Mouse (Mus musculus): ENCODE measurements around the gene Ezh1. TPM values are rescaled to one million over a fixed set of nuclear protein-coding genes. Genes with fewer than 3 reads are reported as not detected.
A peak's percentile ranks its signal among the peaks of the same experiment; 100 is the strongest.

Ezh1 gene
- polyA plus RNA-seq, 1 experiment, result 22.1 TPM

GRCm38 (mm10) chr11:101187541-101187940 lies 38.7 kb downstream of the Ezh1 start:
- 93% methylated on average over 5 of the region's 5 CpGs for WGBS

GRCm38 (mm10) chr11:101186526-101187247 lies 39.6 kb downstream of the Ezh1 start:
- no peak for DNase-seq (ENCODE audit: low read depth, low spot score)
- WGBS, result 88% methylated on average over 27 of the region's 27 CpGs

More at GRCm38 (mm10) chr11:101187541-101187940, 38.7 kb downstream of the Ezh1 start:
- no peak for DNase-seq (ENCODE audit: low read depth, low spot score)

DNA sequence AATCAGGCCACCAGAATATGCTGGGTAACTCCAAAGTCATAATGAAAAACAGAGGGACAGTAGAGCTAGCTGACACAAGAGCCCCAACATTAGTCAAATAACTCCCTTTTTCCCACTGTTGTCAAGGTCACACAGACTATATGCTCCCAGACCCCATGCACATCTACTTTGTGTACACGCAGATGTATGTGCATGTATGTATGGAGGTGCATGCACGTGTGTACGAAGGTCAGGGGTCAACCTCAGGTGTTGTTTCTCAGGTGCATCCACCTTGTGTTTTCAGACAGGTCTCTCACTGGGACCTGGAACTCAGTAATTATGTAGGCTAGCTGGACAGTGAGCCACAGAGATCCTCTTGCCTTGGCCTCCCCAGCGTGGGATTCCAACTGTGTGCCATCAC lies 40.8 kb downstream of the Ezh1 start:
- 87% methylated on average over 4 of the region's 4 CpGs for WGBS
- no peak for DNase-seq (ENCODE audit: low read depth, low spot score)

GRCm38 (mm10) chr11:101184984-101185383 lies 41.3 kb downstream of the Ezh1 start:
- 93% methylated on average over 12 of the region's 12 CpGs for WGBS
- DNase-seq (ENCODE audit: low read depth, low spot score), result no peak

GRCm38 (mm10) chr11:101182771-101183517 lies 43.3 kb downstream of the Ezh1 start:
- no peak for DNase-seq (ENCODE audit: low read depth, low spot score)
- 79% methylated on average over 14 of the region's 14 CpGs for WGBS

DNA sequence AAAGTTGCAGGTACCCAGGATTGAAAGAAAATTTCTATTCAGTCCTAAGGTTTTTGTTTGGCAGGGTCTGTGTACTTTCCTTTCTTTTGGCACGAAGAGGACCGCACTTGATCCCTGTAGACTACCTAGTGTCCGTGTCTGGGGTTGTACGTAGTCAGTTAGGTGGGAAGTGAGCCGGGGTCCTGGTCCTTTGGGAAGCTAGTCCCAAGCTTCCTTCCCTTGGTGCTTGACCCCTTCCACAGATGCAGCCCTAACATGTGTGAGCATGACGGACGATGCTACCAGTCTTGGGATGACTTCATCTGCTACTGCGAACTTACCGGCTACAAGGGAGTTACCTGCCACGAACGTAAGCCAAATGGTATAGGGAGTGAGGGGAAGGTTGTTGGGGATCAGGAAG lies 44.3 kb downstream of the Ezh1 start:
- DNase-seq (ENCODE audit: low read depth, low spot score), result no peak
- WGBS, result 96% methylated on average over 11 of the region's 11 CpGs

GRCm38 (mm10) chr11:101180846-101181740 lies 45.2 kb downstream of the Ezh1 start:
- 44% methylated on average over 10 of the region's 10 CpGs for WGBS
- DNase-seq (ENCODE audit: low read depth, low spot score), result no peak

DNA sequence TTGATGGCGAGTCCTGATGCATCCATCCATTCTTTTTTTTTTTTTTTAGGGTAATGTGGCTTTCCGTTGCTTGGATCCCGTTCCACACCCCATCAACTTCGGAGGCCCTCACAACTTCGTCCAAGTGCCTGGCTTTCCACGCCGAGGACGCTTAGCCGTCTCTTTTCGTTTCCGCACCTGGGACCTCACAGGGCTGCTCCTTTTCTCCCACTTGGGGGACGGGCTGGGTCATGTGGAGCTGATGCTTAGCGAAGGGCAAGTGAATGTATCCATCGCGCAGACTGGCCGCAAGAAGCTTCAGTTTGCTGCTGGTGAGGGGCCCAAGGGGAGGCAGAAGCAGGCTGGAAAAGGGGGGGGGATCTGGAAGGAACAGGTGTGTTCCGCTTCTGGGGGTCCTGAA lies 46.0 kb downstream of the Ezh1 start:
- no peak for DNase-seq (ENCODE audit: low read depth, low spot score)
- 79% methylated on average over 17 of the region's 17 CpGs for WGBS

DNA sequence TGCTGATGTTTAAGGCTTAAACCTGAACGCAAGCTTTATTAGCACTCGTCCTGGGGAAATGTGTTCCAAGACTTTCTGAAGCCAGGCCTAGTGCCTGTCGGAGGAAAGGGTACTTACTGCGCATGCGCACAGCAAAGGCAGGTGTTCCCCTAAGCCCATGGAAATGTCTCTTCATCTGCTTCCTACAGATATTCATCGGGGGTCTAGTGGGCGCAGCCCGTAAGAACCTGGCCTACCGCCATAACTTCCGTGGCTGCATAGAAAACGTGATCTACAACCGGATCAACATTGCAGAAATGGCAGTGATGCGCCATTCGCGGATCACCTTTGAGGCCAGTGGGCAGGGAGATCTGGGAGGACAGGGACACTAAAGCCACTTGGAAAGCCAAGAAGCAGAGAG lies 47.0 kb downstream of the Ezh1 start:
- 87% methylated on average over 15 of the region's 15 CpGs for WGBS
- no peak for DNase-seq (ENCODE audit: low read depth, low spot score)

- DNase-seq (ENCODE audit: low read depth, low spot score), result no peak
- 79% methylated on average over 36 of the region's 36 CpGs for WGBS
Measured at GRCm38 (mm10) chr11:101178061-101179058, 47.9 kb downstream of the Ezh1 start.

GRCm38 (mm10) chr11:101176933-101177773 lies 49.1 kb downstream of the Ezh1 start:
- DNase-seq (ENCODE audit: low read depth, low spot score), result no peak
- 55% methylated on average over 22 of the region's 22 CpGs for WGBS

DNA sequence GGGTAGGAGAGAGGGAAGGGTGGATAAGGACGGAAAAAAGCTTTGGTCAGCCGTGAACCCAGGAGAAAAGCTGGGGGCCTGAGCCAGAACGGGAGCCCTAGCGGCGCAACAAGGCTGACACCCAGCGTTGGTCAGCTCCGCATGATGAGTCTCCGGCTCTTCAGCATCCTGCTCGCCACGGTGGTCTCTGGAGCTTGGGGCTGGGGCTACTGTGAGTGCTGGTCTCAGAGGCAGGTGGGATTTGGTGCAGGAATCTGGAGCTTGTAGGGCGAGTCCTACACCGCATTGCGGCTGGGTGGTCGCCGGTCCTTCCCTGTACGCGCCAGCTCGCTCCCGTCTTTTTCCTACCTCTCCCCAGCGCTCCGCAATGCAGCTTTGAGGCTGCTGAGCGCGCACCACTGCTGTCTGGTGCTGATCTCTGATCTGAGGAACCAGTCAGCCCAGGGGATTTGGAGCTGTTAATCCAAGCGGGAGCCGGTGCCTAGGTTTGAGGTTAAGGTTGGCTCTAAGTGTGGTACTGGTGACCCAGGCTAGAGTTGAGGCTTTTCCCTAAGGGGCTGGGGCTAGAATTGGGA lies 50.1 kb downstream of the Ezh1 start:
- under 1% methylated on average over 25 of the region's 25 CpGs for WGBS
- no peak for DNase-seq (ENCODE audit: low read depth, low spot score)

DNA sequence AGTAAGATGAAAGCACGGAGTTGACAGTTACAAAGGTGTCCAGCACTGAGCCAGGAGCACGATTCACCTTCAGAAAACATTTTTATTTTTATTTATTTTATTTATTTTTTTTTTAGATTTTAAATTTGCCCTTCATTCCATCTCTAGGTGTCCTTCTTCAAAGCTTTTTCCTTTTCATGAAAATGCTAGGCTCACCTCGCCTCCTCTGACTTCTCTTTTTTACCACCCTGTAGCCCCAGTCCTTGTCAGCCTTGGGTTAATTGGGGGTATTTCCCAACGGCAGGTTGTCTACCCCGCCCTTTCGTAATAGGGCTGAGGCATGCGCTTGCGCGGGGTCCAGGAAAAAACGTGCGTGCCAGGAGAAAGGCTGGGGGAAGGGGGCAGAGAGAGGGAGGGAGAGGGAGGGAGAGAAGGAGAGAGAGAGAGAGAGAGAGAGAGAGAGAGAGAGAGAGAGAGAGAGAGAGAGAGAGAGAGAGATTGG lies 50.6 kb downstream of the Ezh1 start:
- DNase-seq (ENCODE audit: low read depth, low spot score), result no peak
- 4% methylated on average over 11 of the region's 11 CpGs for WGBS

- DNase-seq (ENCODE audit: low read depth, low spot score), result no peak
- 30% methylated on average over 14 of the region's 14 CpGs for WGBS
Measured at GRCm38 (mm10) chr11:101174851-101175628, 51.2 kb downstream of the Ezh1 start, which contains the start of gene Ccr10. TSS of gene Ccr10 (minus strand) at chr11:101175443.

GRCm38 (mm10) chr11:101174389-101174745 lies 51.9 kb downstream of the Ezh1 start:
- no peak for DNase-seq (ENCODE audit: low read depth, low spot score)

DNA sequence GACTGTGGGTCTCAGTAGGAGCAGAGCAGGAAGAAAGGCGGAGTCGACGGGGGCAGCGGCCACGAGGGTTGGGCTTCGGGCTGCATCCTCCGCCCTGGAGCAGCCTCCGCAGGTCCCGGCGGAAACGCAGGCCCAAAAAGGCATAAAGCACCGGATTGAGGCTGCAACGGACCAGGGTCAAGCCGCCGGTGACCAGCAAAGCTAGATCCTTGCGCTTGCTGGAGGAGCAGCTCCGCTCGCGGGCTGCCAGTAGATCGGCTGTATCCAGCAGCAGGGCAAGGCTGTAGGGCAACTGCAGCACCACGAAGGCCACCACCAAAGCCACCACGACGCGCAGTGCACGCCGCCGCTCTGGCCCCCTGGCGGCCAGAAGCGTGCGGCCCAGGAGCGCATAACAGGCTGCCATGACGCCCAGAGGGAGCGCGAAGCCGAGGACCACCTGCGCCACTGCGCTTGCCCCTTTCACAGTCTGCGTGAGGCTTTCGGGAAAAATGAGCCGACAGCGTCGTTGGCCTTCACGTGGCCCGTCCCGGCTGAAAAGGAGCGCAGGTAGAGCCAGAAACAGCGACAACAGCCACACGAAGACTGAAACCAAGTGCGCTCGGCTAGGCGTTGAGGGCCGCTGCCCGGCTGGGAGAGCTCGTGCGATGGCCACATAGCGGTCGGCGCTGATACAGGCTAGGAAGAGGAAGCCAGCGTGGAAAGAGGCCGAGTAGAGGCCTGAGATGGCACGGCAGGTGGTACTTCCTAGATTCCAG lies 52.5 kb downstream of the Ezh1 start:
- 6% methylated on average over 61 of the region's 61 CpGs for WGBS
- peak; percentile 50 for DNase-seq (ENCODE audit: low read depth, low spot score)

More at GRCm38 (mm10) chr11:101174389-101174745, 51.9 kb downstream of the Ezh1 start:
- 25% methylated on average over 9 of the region's 9 CpGs for WGBS

All from large intestine, adult 2 months (tissue).